Mouse (Mus musculus) activated CD4-positive, CD25-positive, alpha-beta regulatory T cell, adult 4 months (primary cell): ENCODE data around the gene Morn3. TPM values are rescaled to one million over a fixed set of nuclear protein-coding genes. Genes with fewer than 3 reads are reported as not detected.
"Not testable (repeated sequence)": the region's sequence is repeated elsewhere in the genome, so short reads cannot be mapped to it uniquely, and the experiment has no call there.

Experiments
- ATAC-seq: one replicate; pipeline ENCODE4 v1.8.0; 2017
- polyA plus RNA-seq, 2 experiments: library from polyadenylated mRNA; unstranded; fragments of 100-300 nt; shearing (Covaris generic); gene quantifications; one replicate each; pipeline ENCODE4 v1.2.1; 2017

Morn3 gene
- 1 to 10 TPM; 3.2 to 4.9 TPM for polyA plus RNA-seq

DNA sequence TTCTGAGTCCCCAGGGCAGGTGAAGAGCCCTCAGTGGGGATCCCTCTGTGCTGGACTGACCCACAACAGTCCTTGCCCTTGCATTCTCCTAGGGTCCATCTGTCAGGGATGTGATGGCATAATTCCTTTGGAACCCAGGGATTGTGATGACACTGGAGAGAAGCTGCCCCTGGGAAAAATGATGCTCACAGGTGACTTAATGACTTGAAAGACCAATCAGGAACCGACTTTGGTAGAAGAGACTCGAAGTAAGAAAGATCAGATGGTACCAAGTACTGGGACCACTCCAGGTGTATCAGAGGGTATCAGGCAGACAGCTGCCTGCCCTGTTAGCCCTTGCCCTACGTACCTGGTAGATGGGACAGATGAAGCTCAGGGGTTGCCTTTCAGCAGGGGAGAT lies at the start of gene Morn3:
TSS of gene Morn3 (minus strand) at position 101 of the 400 bp plus-strand sequence.
- no peak for ATAC-seq

DNA sequence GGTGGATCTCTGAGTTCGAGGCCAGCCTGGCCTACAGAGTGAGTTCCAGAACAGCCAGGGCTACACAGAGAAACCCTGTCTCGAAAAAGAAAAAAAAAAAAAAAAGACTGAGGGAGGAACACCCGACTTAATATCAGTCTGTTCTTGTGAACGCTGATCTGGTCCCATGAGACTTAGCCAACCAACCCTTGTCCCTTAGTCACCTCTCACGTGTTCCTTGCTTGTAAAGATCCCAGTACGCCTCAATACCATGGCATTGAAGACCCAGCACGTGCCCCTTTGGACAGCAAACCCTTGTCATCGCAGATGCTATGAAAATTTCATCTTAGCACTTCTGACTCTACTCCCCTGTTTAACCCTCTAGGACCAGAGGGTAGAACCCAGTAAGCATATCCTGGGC lies 49.5 kb upstream of the Morn3 start:
- ATAC-seq = no peak

DNA sequence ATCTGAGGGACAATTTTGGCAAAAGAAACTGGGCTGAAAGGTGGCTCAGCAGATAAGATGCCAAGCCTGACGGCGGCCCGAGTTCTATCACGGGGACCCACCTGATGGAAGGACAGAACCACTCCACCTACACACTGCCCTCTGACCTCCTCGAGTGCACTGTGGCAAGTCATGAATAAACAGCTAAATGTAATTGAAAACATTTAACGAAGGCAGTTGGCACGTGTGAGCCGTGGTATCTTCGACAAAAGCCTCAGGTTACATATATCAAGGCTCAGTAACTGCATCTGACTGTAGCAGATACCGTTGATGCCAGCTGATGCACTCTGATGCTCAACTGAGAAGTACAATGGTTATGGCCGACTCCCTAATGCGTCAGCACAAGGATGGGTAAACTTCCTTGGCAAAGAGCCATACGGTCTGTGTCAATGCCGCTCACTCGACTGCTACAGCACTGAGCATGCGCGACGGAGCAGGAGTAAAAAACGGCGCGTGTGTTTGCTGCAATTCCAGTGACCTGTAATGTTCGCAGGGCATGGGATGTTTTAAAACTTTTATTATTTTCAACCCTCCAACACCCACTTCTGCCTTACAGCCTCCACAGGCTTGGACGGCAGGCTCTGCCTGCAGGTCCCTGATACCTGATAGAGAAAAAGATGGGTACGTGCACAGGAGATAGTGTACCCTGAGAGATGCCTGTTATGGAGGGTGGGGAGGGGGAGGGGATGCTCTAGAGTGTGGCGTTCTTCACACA lies 47.6 kb upstream of the Morn3 start:
- no peak for ATAC-seq

DNA sequence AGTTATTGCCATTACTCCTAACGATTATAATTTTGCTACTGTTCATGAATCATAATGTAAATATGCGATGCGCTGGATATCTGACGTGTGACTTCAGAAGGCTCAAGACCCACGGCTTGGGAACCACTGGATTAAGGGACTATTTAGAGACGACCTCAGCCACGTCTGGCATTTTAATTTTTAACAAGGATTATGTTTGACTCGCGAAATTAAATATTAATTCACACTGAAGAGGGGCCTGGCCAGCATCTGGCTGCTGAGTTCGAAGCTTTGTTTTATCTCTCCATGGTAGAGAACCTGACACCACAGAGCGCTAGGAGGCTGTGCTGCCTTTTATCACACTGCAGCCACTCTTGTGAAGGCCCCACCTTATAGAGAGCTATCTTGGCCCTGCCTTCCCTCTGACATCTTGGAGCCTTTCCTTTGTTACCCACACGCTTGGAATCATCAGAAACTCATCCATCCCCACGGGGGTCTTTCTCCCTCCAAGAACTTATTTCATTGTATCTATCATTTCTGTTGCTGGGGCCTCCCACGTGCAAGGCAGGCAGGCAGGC lies 46.3 kb upstream of the Morn3 start:
- ATAC-seq = no peak

DNA sequence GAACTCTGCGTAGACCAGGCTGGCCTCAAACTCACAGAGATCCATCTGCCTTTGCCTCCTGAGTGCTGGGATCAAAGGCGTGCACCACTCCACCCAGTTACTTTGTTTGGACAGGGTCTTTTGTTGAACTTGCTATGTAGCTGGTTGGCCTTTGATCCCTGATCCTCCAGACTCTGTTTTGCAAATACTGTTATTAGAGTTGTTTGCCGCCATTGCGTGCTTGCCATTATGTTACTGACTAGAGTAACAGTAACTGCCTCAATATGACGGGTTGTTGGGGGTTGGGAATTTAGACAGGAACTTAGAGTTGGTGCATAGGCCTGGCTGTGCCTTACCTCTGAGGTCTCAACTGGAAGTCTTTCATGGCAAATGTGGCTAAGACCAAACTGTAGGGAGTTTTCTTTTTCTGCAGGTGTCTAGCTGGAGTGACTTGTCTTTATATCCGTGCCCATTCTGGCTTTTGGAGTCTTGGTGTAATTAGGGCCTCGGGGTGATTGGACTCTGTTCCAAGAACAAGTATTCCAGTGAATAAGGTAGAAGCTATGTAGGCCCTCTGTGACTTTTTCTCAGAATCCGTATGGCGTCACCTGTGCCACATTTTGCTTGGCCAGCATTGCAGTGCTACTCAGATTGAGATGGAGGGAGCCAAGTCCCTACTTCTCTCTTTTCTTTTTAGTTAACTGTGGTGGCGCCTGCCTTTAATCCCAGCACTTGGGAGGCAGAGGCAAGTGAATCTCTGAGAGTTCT lies 43.9 kb upstream of the Morn3 start:
- no peak for ATAC-seq

DNA sequence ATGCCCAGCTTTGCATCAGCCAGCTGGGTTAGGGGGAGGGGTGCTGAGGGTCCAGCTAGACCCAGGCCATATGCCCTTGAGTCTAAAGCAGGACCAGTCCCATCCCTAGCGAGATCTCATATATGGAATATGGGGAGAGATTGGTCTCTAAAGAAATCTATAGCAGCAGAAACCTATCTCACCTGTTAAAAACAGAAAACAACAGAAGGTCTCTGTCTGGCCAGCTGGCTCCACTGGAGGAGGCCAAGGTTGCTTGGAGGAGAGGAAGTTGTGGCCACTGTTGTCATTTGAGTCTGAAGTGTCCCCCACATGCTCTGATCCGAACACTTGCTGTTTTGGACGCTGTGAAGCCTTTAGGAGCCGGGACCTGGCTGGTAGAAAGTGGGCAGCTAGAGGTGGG lies 42.0 kb upstream of the Morn3 start:
- ATAC-seq = no peak

DNA sequence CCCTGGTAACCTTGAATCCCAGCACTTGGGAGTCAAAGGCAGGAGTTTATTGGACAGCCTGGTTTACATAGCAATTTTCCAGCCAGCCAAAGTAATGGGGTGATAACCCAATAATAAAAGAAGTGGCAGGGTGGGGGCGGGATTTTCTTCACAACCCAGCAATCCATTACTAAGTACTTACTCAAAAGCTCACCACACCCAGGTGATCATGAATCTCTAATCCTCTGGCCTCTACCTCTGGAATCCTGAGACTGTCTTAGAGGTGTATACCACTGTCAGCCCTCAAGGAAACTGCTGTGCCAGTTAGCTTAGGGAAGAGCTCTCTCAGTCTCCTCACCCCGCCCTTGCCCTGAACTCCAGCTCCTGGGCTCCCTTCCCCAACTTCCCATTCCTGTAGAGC lies 39.7 kb upstream of the Morn3 start:
- ATAC-seq = no peak

DNA sequence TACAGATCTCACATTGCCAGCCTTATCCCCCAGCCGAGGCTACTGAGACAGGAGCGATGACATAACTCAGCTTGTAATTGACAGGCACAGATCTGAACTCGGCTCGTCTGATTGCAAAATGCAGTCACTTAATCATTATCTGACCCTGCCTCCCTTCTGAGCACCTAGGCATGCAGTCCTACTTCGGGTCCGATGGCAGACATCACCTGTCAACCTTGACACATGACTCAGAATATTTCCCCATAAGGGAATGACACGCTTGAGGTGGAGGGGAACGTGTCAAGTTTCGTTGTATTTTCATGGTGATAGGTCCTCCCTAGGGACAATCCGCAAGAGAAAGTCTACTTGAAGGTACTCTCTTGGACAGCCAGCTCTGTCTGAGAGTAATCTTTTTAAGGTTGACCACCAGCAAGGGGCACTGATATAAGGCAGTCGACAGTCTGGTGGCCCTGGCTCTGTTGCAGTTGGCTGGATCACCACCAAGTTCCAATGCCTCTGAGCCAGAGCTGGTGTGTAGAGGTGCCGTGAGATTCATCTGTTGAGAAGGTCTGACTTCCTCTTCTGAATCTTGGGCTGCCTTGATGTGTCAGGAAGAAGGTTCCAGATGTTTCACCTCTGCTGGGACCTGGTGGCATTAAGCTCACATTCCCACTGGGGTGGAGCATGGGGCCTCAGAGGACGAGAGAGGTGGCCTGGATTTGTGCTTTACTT lies 36.7 kb upstream of the Morn3 start:
- no peak for ATAC-seq

DNA sequence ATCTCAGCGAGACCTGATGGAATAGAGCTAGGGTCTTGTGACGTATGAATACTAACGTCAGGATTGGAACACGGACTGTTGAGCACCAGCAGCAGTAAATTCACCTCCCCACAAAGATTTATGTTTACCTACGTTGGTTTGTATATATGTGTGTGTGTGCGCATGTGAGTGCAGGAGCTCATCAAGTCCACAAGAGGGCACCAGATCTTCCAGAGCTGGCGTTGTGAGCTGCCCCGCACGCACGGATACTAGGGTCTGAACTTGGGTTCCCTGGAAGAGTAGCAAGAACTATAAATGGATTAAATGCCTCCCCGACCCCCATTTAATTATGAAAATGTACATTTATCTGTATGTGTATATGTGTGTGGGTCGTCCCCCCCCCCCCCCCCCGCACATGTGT lies 33.7 kb upstream of the Morn3 start:
- no peak for ATAC-seq

DNA sequence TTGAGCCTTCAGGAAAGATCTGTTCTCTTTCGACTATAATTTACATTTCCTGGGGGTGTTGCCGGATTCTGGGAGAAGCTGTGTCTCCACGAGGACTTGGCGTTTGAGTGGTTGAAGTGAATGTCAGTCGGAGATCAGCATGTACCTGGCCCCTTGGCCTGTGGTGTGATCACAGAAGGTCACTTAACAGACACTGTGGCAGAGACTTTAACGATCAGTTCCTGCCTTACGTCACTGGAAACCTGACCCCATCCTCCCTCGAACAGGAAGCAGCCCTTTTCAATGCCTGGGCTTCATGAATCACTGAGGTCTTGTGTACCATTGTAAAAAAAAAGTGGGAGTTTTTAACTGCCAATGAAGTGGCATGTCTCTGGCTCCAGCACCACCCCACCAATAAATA lies 33.2 kb upstream of the Morn3 start:
- ATAC-seq = no peak

DNA sequence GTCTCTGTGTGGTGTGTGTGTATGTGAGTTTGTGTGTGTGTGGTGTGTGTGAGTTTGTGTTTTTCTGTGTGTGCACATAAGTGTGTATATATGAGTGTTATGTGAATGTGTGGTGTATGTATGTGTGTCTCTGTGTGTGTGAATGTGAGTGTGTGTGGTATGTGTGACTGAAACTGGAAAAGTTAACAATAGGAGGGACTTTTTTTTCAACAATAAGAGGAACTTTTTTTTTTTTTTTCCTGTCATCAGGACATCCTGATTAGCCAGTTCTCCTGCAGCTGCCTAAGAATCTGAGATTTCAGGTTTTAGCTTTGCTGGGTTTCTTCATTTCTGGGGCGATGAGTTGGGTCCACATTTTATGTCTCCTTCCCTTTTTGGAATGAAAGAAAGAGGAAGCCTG lies 32.8 kb upstream of the Morn3 start:
- no peak for ATAC-seq

DNA sequence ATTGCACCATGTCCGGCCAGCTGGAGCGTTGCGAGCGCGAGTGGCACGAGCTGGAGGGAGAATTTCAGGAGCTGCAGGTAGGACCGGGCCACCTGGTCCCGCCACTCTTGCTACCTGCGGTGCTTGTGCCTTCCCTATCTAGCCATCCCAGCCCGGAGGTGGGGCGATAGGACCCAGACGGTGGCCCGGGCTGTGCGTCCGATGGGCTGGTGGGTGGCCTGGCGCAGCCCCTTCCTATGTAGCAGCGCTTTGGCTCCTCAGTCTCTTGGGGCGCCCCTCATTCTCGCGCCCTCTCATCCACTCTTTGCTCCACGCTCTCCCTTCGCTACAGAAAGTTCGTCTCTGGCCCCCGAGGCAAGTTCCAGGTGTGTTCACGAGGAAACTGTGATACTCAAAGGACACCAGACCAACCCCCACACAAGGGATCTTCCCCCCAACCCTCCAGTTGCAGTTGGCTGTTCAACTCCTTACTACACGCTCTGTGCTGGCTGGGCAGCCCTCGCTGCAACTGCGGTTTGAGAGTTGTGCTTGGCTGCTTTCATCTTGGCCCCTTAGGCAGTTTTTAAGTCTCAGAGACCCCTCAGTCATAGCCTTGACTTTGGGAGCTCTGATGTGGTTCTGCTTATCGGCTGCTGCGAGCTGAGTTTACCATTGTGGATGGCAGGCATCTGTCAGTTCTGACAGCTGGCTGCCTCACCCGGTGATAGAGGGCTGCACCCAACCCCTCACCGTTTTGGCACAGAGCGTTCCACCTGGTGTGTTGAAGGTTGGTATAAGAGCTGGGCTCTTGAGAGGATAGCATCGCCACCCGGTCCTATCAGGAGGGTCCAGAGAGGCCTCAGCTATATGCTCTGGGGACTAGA lies 29.8 kb upstream of the Morn3 start:
- ATAC-seq = peak; percentile 33

DNA sequence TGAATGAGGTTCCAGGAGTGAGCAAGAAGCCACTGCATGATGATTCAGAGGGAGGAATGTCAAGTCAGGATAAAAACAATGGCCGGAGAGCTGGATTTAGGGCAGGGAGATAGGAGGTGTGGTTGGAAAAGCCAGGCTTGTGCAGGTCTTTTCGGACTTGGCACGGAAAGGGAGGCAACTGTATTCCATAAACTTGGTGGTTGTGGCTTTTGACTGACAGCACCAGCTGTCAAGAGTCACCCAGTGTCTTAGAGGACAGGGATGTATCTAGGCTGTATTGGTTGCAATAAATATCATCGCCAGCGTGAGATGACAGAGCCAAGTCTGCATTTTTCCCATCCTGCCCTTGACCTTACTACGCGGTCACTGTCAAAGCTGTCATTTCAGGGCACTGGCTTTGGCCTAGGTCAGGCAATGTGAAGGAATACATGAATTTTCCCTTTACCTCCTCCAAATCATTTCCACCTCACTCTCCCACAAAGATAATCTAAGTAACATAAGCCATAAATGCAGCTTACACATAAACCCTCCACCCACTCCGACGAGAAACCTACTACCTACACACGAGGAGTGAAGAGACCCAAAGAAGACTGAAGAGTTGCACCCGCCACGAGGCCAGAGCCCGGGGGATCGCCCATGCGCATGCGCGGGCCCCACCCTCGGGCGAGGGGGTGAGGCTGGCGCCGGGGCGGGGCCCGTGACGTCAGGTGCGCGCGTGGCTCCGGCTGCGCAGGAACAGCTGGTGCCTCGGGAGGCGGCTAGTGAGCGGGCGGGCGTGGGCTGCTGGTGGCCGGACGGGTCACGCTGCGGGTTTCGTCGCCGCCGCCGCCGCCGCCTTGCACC lies 29.0 kb upstream of the Morn3 start:
- ATAC-seq = peak; percentile 84

DNA sequence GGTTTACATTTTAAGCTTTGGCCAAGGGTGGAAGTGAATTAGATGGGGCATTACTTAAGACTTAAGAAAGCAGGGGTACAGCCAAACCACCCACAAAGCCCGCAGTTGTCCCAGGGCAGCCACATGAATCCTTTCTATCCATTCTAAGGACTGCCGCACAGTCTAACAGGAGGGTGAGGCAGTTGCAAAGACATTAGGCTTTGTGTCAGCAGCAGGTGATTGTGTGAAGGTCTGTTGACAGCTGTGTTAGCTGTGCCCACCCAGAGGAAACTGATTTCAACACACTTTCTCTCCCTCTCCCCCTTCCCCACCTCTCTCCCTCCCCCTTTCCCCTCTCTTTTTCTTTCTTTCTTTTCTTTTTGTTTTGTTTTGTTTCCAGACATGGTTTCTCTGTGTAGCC lies 21.9 kb upstream of the Morn3 start:
- ATAC-seq = no peak

DNA sequence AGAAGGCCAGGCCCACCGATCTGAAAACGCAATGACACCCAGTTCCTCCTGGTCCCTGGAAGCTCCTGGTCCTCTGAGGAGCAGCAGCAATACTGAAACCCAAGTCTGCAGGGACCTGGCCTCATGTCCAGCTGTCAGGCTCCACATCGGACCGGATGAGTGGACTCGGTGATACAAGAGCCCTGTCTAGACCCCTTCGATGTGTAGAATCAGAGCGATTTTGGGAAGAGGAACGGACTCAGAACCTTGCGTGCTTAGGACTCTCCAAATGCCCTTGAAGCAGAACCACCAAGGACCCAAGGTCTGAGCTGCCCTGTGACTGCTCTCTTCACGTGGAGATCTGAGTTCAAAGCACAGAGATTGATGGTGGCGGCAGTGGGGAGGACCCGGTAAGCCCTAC lies 21.3 kb upstream of the Morn3 start, which contains the start of gene Tmem120b:
TSS of gene Tmem120b (plus strand) at position 301 of the 400 bp plus-strand sequence.
- ATAC-seq = no peak

DNA sequence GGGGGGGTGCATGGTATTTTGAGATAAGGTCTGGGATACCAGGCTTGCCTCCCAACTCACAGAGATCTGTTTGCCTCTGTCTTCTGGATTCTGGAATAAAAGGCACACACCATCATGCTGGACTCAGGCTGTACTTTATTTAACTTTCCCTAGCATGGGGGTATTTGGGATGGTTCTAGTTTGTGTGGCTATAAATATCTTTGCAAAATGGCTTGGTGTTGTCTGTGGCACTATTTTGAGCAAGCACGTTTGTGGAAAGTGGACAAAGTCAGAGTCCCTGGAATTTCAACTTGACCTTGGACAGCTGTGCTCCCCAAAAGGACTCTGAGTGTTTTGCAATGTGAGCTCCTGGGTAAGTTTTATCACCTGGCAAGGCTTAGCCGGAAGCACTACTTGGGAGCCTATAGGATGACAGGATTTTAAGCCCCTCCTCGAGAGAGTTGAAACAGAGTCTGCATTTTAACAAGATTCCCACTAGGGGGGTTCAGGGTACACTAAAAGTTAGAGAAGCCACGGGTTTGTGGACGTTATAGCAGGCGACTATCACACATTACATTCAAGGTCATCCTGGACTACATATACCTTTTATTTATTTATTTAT lies 20.7 kb upstream of the Morn3 start:
- peak; percentile 78 for ATAC-seq

DNA sequence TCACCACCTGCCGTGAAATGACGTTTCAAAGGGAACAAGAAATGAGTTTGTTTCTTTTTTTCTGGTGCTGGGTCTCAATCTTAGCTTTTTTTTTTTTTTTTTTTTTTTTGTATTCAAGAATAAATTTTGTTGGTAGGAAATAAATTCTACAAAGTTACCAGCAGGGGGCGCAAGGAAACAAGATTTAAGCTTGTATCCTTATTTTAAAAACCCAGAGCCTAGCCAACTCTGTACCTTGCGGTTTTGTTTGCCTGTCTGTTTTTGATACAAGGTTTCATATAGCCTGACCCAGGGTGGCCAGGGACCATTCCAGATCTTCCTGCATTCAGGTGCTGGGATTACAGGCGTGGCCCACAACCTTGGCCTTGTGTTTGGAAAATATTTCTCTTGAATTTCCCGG lies 17.4 kb upstream of the Morn3 start:
- ATAC-seq = no peak

DNA sequence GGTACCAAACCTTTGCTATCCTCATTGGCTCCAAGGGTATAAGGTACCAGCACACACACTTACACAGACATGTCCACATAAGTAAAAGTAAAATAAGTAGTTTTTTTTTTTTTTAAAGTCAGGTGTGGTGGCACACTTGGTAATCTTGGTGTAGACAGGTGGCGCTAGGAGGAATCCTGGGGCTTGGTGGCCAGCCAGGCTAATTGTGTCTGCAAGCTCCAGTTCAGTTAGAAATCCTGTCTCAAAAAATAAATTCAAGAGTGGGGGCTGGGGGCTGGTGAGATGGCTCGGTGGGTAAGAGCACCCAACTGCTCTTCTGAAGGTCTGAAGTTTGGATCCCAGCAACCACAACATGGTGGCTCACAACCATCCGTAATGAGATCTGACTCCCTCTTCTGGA lies 16.3 kb upstream of the Morn3 start:
- no peak for ATAC-seq

DNA sequence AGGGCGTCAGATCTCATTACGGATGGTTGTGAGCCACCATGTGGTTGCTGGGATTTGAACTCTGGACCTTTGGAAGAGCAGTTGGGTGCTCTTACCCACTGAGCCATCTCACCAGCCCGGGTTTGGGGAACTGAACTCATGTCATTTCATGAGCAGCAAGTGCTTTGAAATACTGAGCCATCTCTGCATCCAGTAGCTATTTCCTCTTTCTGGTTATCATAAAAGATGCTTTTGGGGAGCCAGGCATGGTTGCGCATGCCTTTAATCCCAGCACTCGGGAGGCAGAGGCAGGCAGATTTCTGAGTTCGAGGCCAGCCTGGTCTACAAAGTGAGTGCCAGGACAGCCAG lies 14.6 kb upstream of the Morn3 start:
- ATAC-seq = not testable (repeated sequence)

DNA sequence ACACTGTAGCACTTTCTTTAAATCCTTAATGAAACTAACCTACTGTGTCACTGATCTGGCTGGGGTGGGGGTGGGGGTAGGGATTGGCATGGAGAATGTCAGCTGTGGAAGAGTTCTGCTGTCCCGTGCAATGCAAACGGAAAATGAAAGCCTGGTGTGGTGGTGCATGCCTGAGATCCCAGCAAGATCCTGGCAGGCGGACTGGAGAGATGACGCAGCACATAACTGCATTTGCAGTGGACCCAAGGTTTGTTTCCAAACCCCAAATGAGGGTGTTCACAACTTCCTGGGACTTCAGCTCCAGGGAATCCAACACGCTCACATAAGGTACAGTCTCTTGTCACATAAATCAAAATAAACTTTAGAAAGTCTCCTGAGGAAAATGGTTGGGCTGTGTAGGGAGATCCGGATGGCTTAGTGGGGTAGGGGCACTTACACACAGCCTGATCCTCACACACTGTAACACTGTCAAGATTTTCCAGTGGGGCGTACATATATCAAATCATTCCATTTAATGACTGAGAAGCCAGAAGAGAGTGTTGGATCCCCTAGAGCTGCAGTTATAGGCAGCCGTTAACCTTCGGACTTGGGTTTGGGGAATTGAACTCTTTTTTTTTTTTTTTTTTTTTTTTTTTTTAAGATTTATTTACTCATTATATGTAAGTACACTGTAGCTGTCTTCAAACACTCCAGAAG lies 14.0 kb upstream of the Morn3 start:
- ATAC-seq = no peak
